Mouse (Mus musculus) lung, postnatal 0 days (tissue): ENCODE measurements around the gene Mgst3.

Source experiments
- CTCF ChIP-seq: IDR thresholded peaks from 2 replicates; pipeline ENCODE4 v1.5.1; 2016; ENCODE audit warnings: antibody characterized with exemption, mild to moderate bottlenecking
- EP300 ChIP-seq: IDR thresholded peaks from 2 replicates; pipeline ENCODE4 v1.6.1; 2016; ENCODE audit warnings: antibody characterized with exemption, mild to moderate bottlenecking, control low read depth

DNA sequence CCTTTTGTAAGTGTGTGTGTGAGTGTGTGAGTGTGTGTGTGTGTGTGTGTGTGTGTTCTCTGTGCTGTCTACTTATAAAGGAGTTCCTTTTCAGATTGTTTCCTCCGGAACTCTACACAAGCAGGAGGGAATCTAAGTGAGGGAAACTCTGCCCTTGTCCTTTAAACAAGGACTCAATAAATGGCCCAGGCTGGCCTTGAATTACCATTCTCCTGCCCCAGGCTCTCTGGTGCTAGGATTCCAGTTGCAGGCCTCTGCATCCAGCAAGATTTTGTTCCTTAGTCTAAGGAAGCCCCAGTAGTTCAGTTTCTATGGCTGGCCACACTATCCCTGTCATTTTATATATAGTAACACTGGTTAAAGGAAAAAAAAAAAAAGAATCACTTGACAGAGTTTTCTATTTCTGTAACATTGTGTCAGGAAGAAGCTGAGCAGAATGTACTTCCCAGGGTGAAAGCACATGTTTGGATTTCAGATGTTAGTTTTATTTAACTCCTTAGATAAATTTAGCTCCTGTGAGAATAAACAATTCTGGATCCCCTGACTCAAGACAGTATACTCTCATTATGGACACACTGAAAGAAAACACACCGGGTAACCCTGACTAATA, 1.5 kb downstream of the Mgst3 start:
- TF ChIP-seq EP300 = no peak
- TF ChIP-seq CTCF = no peak
